ENCODE assay signal across 22 mouse cellular contexts in genomic region chr2:5371316-5371715, GRCm38 (mm10).
DNase-seq lines count a peak whose midpoint lies in the region; TF ChIP-seq lines count a peak whose summit lies in the region.
"Had no signal": no experiment of that assay in that cellular context is flagged by ENCODE, and none has a peak within 500 bp of the region (broad histone marks: within the 10 kb centered on the region; RNA-seq: fewer than 3 reads in every experiment).

No protein-coding gene starts in this region.

- H3K4me3 ChIP-seq in layer of hippocampus, adult 2 months = no peak overlapping the region
- H3K4me3 ChIP-seq: embryonic facial prominence, embryonic 12.5 days; hindbrain, embryonic 10.5 days; left cerebral cortex, adult 2 months; limb, embryonic 12.5 days; liver, embryonic 15.5 days; myocyte; neural tube, embryonic 12.5 days; stomach, embryonic 15.5 days had no signal

- no peak for TF ChIP-seq CTCF in layer of hippocampus, adult 2 months (conservative IDR thresholded peaks at IDR 0.05)

- 0 out of 2 replicates have a peak overlapping the region, but pooled peaks have one; percentile 14 for H3K27ac ChIP-seq in layer of hippocampus, adult 2 months
- H3K27ac ChIP-seq: embryonic facial prominence, embryonic 12.5 days; hindbrain, embryonic 10.5 days; left cerebral cortex, adult 2 months; limb, embryonic 12.5 days; liver, embryonic 15.5 days; neural tube, embryonic 12.5 days; stomach, embryonic 15.5 days had no signal

- no peak for DNase-seq in layer of hippocampus, adult 2 months (ENCODE audit: low spot score in 2 of 2)
- DNase-seq in layer of hippocampus, adult 9-10 months (ENCODE audit: low spot score) = no peak
- DNase-seq in cerebellum, adult 11 months = peak; percentile 33
- DNase-seq in cerebellum, adult 9-10 months = peak; percentile 58
- DNase-seq in cerebellum, postnatal 36 days = peak; percentile 43 to 47
- no peak for DNase-seq in lung, postnatal 4 days
- DNase-seq in thymus, postnatal 14 days = no peak
- DNase-seq: adrenal gland, postnatal 14 days; gastrocnemius, postnatal 14 days; heart, postnatal 14 days; kidney, adult 18-20 months; kidney, postnatal 4 days; lung, embryonic 14.5 days; right cerebral cortex, adult 18-20 months had no signal

Comparison
In these comparisons a context has a peak if more than half of its experiments do, and no peak if none do; other contexts are left out.
1. DNase-seq: peak in cerebellum, adult 11 months (single experiment), cerebellum, adult 9-10 months (single experiment) and cerebellum, postnatal 36 days (2 of 2); none in layer of hippocampus, adult 2 months (0 of 2), layer of hippocampus, adult 9-10 months (single experiment), lung, postnatal 4 days (0 of 2) and thymus, postnatal 14 days (single experiment).